Mouse (Mus musculus): Measurements from ENCODE around the gene Gtf2a1l. TPM values are rescaled to one million over a fixed set of nuclear protein-coding genes. Genes with fewer than 3 reads are reported as not detected.

Gtf2a1l gene
- not detected for total RNA-seq (2023)

GRCm38 (mm10) chr17:88668452-88668851 is at the start of gene Gtf2a1l:
Gene Gtf2a1l, plus strand, starts transcription at chr17:88668660.

Other genes starting within 250 kb of the Gtf2a1l start
- 10 to 100 TPM; 26.9 to 28.6 TPM for gene Foxn2, start 227.9 kb upstream of the Gtf2a1l start, total RNA-seq (2023)
- 10 to 100 TPM; 84.5 to 95.5 TPM for gene Ppp1r21, start 138.5 kb upstream of the Gtf2a1l start, total RNA-seq (2023)
- 1 to 10 TPM in 1 of 2 experiments, under 1 TPM in 1; 0.58 to 2.4 TPM for gene Ston1, start 71.0 kb upstream of the Gtf2a1l start, total RNA-seq (2023)
- not detected for gene Lhcgr, start 123.3 kb downstream of the Gtf2a1l start, total RNA-seq (2023)

Data from B cell, adult 67 days (primary cell).